Mouse (Mus musculus) retina, adult 2 months (tissue): ENCODE results near the gene Pmp22.

Experiments used
- DNase-seq: peaks from one replicate; pipeline ENCODE4 v3.0.0-alpha.2; 2012; ENCODE audit warnings: low read depth, low spot score

Pmp22 gene

GRCm38 (mm10) chr11:63128784-63129183 lies at the start of gene Pmp22:
Gene Pmp22, plus strand, starts transcription at chr11:63128982.
- DNase-seq = no peak

GRCm38 (mm10) chr11:63084536-63084935 lies 44.2 kb upstream of the Pmp22 start:
- DNase-seq = no peak

GRCm38 (mm10) chr11:63088672-63089071 lies 40.1 kb upstream of the Pmp22 start:
- DNase-seq = no peak

GRCm38 (mm10) chr11:63090210-63090609 lies 38.6 kb upstream of the Pmp22 start:
- DNase-seq = no peak

- no peak for DNase-seq
Measured at GRCm38 (mm10) chr11:63090986-63091385, 37.8 kb upstream of the Pmp22 start.

- DNase-seq = no peak
Measured at GRCm38 (mm10) chr11:63092271-63092670, 36.5 kb upstream of the Pmp22 start.

- DNase-seq = no peak
Measured at GRCm38 (mm10) chr11:63093601-63094000, 35.2 kb upstream of the Pmp22 start.

- no peak for DNase-seq
Measured at GRCm38 (mm10) chr11:63094496-63094895, 34.3 kb upstream of the Pmp22 start.

GRCm38 (mm10) chr11:63098016-63098415 lies 30.8 kb upstream of the Pmp22 start:
- DNase-seq = no peak

- no peak for DNase-seq
Measured at GRCm38 (mm10) chr11:63099390-63099789, 29.4 kb upstream of the Pmp22 start.

- no peak for DNase-seq
Measured at GRCm38 (mm10) chr11:63103256-63103655, 25.5 kb upstream of the Pmp22 start.

GRCm38 (mm10) chr11:63104026-63104425 lies 24.8 kb upstream of the Pmp22 start:
- DNase-seq = no peak

GRCm38 (mm10) chr11:63109230-63109775 lies 19.5 kb upstream of the Pmp22 start:
- DNase-seq = no peak

- DNase-seq = no peak
Measured at GRCm38 (mm10) chr11:63110329-63110728, 18.5 kb upstream of the Pmp22 start.

GRCm38 (mm10) chr11:63114807-63115641 lies 13.8 kb upstream of the Pmp22 start:
- no peak for DNase-seq

- DNase-seq = no peak
Measured at GRCm38 (mm10) chr11:63116652-63117051, 12.1 kb upstream of the Pmp22 start.

GRCm38 (mm10) chr11:63117266-63117665 lies 11.5 kb upstream of the Pmp22 start:
- no peak for DNase-seq

GRCm38 (mm10) chr11:63119791-63120190 lies 9.0 kb upstream of the Pmp22 start:
- no peak for DNase-seq

GRCm38 (mm10) chr11:63122249-63122648 lies 6.5 kb upstream of the Pmp22 start:
- DNase-seq = no peak

GRCm38 (mm10) chr11:63122776-63123350 lies 5.9 kb upstream of the Pmp22 start:
- no peak for DNase-seq

- no peak for DNase-seq
Measured at GRCm38 (mm10) chr11:63124316-63124715, 4.5 kb upstream of the Pmp22 start.

- DNase-seq = no peak
Measured at GRCm38 (mm10) chr11:63125832-63126456, 2.8 kb upstream of the Pmp22 start.
